Mouse (Mus musculus) frontal cortex, postnatal 14 days (tissue): ENCODE results near the gene Rusc2.

Experiments
- DNase-seq, 2 experiments: peaks; one replicate each; pipeline ENCODE4 v3.0.0; 2022; ENCODE audit warnings: low spot score in 2 of 2

The Rusc2 gene

GRCm38 (mm10) chr4:43416071-43416490 is 34.3 kb downstream of the Rusc2 start:
- no peak for DNase-seq

- DNase-seq: no peak
Measured at GRCm38 (mm10) chr4:43417269-43418062, 35.7 kb downstream of the Rusc2 start.

- DNase-seq: no peak
Measured at GRCm38 (mm10) chr4:43418450-43418849, 36.7 kb downstream of the Rusc2 start.

- no peak for DNase-seq
Measured at GRCm38 (mm10) chr4:43418973-43419656, 37.3 kb downstream of the Rusc2 start.

- DNase-seq: no peak
Measured at GRCm38 (mm10) chr4:43419801-43420281, 38.1 kb downstream of the Rusc2 start.

- peak in 1 of 2 experiments; percentile 71 for DNase-seq
Measured at GRCm38 (mm10) chr4:43420305-43420704, 38.5 kb downstream of the Rusc2 start.

- no peak for DNase-seq
Measured at GRCm38 (mm10) chr4:43421632-43422240, 40.0 kb downstream of the Rusc2 start.

GRCm38 (mm10) chr4:43423267-43423934 is 41.6 kb downstream of the Rusc2 start:
- no peak for DNase-seq

GRCm38 (mm10) chr4:43424072-43424471 is 42.3 kb downstream of the Rusc2 start:
- no peak for DNase-seq

GRCm38 (mm10) chr4:43425197-43425596 is 43.4 kb downstream of the Rusc2 start:
- DNase-seq: no peak

- no peak for DNase-seq
Measured at GRCm38 (mm10) chr4:43425648-43426380, 44.0 kb downstream of the Rusc2 start.

GRCm38 (mm10) chr4:43426487-43426886 is 44.7 kb downstream of the Rusc2 start:
- DNase-seq: no peak

- DNase-seq: no peak
Measured at GRCm38 (mm10) chr4:43427501-43428179, 45.9 kb downstream of the Rusc2 start.

- DNase-seq: no peak
Measured at GRCm38 (mm10) chr4:43428180-43428861, 46.5 kb downstream of the Rusc2 start.

GRCm38 (mm10) chr4:43428946-43429345 is 47.2 kb downstream of the Rusc2 start, which contains the start of gene Fam166b:
Gene Fam166b (minus strand): TSS chr4:43429134.
- no peak for DNase-seq

- DNase-seq: peak; percentile 63 to 67
Measured at GRCm38 (mm10) chr4:43431690-43432089, 49.9 kb downstream of the Rusc2 start.

- DNase-seq: no peak
Measured at GRCm38 (mm10) chr4:43432832-43433231, 51.1 kb downstream of the Rusc2 start.

- DNase-seq: no peak
Measured at GRCm38 (mm10) chr4:43441639-43442038, 59.9 kb downstream of the Rusc2 start, which contains the start of gene Tesk1. Gene Tesk1 (plus strand): TSS chr4:43441939.

- peak; percentile 99 for DNase-seq
Measured at GRCm38 (mm10) chr4:43442044-43442443, 60.3 kb downstream of the Rusc2 start.
